26 mouse cellular contexts compared by ENCODE assay signal in the genomic region with DNA sequence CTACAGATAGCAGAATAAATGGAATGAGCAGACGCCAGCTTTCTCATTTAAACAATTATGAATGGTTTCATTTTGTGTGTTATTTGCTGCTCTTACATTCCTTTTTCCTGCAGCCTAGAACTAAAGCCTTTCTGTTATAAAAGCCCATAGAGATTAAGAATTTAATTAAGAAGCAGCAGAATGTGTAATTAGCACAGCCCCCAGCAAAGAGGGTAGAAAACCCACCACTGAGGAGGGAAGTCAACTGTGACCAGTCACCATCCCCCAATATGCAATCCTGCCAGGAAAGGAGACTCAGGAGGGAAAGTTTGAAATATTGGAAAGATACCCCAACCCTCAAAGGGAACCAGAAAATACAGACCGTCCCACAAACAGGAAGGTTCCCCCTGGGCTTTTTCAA.
A peak's percentile ranks its signal among the peaks of the same experiment; 100 is the strongest.
DNase-seq lines count a peak whose midpoint lies in the region; ATAC-seq and TF ChIP-seq lines count a peak whose summit lies in the region.
"Had no signal": no experiment of that assay in that cellular context is flagged by ENCODE, and none has a peak within 500 bp of the region (broad histone marks: within the 10 kb centered on the region; RNA-seq: fewer than 3 reads in every experiment).

No protein-coding gene starts in this region.

- no peaks in the 10 kb centered on the region for H3K27me3 ChIP-seq in forebrain, embryonic 14.5 days (replicated peaks; ENCODE audit: control insufficient read depth, insufficient read depth, low read length)
- H3K27me3 ChIP-seq in forebrain, embryonic 15.5 days = no peaks in the 10 kb centered on the region
- no peaks in the 10 kb centered on the region for H3K27me3 ChIP-seq in hindbrain, embryonic 16.5 days (replicated peaks; ENCODE audit: control insufficient read depth, insufficient read depth, low read length)
- no peaks in the 10 kb centered on the region for H3K27me3 ChIP-seq in hindbrain, postnatal 0 days (ENCODE audit: insufficient read depth, low read length)
- H3K27me3 ChIP-seq in neural tube, embryonic 14.5 days (ENCODE audit: control insufficient read depth, insufficient read depth, low read length) = no peaks in the 10 kb centered on the region
- H3K27me3 ChIP-seq in neural tube, embryonic 15.5 days (replicated peaks) = no peaks in the 10 kb centered on the region
- H3K27me3 ChIP-seq: embryonic facial prominence, embryonic 12.5 days; embryonic facial prominence, embryonic 15.5 days; heart, embryonic 13.5 days; hindbrain, embryonic 12.5 days had no signal

- H3K4me2 ChIP-seq in forebrain, embryonic 14.5 days (ENCODE audit: low read length) = no peak overlapping the region
- no peak overlapping the region for H3K4me2 ChIP-seq in forebrain, embryonic 15.5 days (replicated peaks)
- no peak overlapping the region for H3K4me2 ChIP-seq in hindbrain, embryonic 16.5 days (ENCODE audit: low read length)
- H3K4me2 ChIP-seq in hindbrain, postnatal 0 days (ENCODE audit: low read depth, low read length) = no peak overlapping the region
- H3K4me2 ChIP-seq in neural tube, embryonic 14.5 days (ENCODE audit: low read depth, low read length) = no peak overlapping the region
- no peak overlapping the region for H3K4me2 ChIP-seq in neural tube, embryonic 15.5 days
- H3K4me2 ChIP-seq: embryonic facial prominence, embryonic 12.5 days; embryonic facial prominence, embryonic 15.5 days; heart, embryonic 13.5 days; hindbrain, embryonic 12.5 days had no signal

- peak; percentile 18 for DNase-seq in forebrain, embryonic 14.5 days (ENCODE audit: low spot score)
- no peak for DNase-seq in hindbrain, postnatal 0 days (ENCODE audit: low spot score)
- DNase-seq in layer of hippocampus, adult 8-10 months (ENCODE audit: low spot score in 2 of 2) = no peak
- DNase-seq: adrenal gland, postnatal 10 days; adrenal gland, postnatal 36 days; cerebellum, adult 11 months; cerebellum, adult 2 months; cerebellum, adult 9-11 months; cerebellum, postnatal 25 days; gastrocnemius, postnatal 10 days; gastrocnemius, postnatal 36 days; heart, adult 2 months; heart, postnatal 14 days; heart, postnatal 4 days had no signal

- peaks cover 8% of the 10 kb centered on the region; the same call in 1 of the 2 replicates for H3K4me1 ChIP-seq in forebrain, embryonic 14.5 days (ENCODE audit: control insufficient read depth, insufficient read depth, low read length)
- H3K4me1 ChIP-seq in forebrain, embryonic 15.5 days = peaks cover 10% of the 10 kb centered on the region
- H3K4me1 ChIP-seq in hindbrain, embryonic 16.5 days (ENCODE audit: control insufficient read depth, insufficient read depth, low read depth, low read length) = no peaks in the 10 kb centered on the region
- H3K4me1 ChIP-seq in hindbrain, postnatal 0 days (ENCODE audit: insufficient read depth, low read length) = no peaks in the 10 kb centered on the region
- H3K4me1 ChIP-seq in neural tube, embryonic 14.5 days (ENCODE audit: control insufficient read depth, insufficient read depth, low read length) = no peaks in the 10 kb centered on the region; the same call in 1 of the 2 replicates
- 0 out of 2 replicates have a peak, but pooled peaks cover 4% of the 10 kb centered on the region for H3K4me1 ChIP-seq in neural tube, embryonic 15.5 days
- H3K4me1 ChIP-seq: embryonic facial prominence, embryonic 12.5 days; heart, embryonic 10.5 days; hindbrain, embryonic 12.5 days had no signal

- no peaks in the 10 kb centered on the region for H3K36me3 ChIP-seq in forebrain, embryonic 14.5 days (ENCODE audit: control insufficient read depth, insufficient read depth, low read length)
- no peaks in the 10 kb centered on the region for H3K36me3 ChIP-seq in forebrain, embryonic 15.5 days
- no peaks in the 10 kb centered on the region for H3K36me3 ChIP-seq in hindbrain, embryonic 16.5 days (ENCODE audit: control insufficient read depth, insufficient read depth, low read length)
- no peaks in the 10 kb centered on the region for H3K36me3 ChIP-seq in hindbrain, postnatal 0 days (ENCODE audit: insufficient read depth, low read length)
- no peaks in the 10 kb centered on the region for H3K36me3 ChIP-seq in neural tube, embryonic 14.5 days (ENCODE audit: control insufficient read depth, insufficient read depth, low read length)
- H3K36me3 ChIP-seq in neural tube, embryonic 15.5 days = no peaks in the 10 kb centered on the region
- H3K36me3 ChIP-seq: embryonic facial prominence, embryonic 12.5 days; embryonic facial prominence, embryonic 15.5 days; heart, embryonic 10.5 days; heart, embryonic 13.5 days; hindbrain, embryonic 12.5 days had no signal

- 24% methylated on average over 2 of the region's 2 CpGs for WGBS in forebrain, embryonic 14.5 days
- 23% methylated on average over 2 of the region's 2 CpGs for WGBS in forebrain, embryonic 15.5 days
- WGBS in hindbrain, embryonic 16.5 days = 42% methylated on average over 2 of the region's 2 CpGs
- 48% methylated on average over 2 of the region's 2 CpGs for WGBS in hindbrain, postnatal 0 days
- 52% methylated on average over 2 of the region's 2 CpGs for whole genome bisulfite sequencing in neural tube, embryonic 14.5 days
- 46% methylated on average over 2 of the region's 2 CpGs for WGBS in neural tube, embryonic 15.5 days

- H3K27ac ChIP-seq in forebrain, embryonic 14.5 days (ENCODE audit: low read depth, low read length) = no peak overlapping the region
- H3K27ac ChIP-seq in forebrain, embryonic 15.5 days (replicated peaks) = no peak overlapping the region
- H3K27ac ChIP-seq in hindbrain, embryonic 16.5 days (ENCODE audit: low read depth, low read length) = no peak overlapping the region
- no peak overlapping the region for H3K27ac ChIP-seq in hindbrain, postnatal 0 days
- H3K27ac ChIP-seq in neural tube, embryonic 14.5 days (ENCODE audit: low read depth, low read length) = no peak overlapping the region
- H3K27ac ChIP-seq in neural tube, embryonic 15.5 days (replicated peaks) = no peak overlapping the region
- H3K27ac ChIP-seq: embryonic facial prominence, embryonic 12.5 days; embryonic facial prominence, embryonic 15.5 days; heart, adult 2 months; heart, embryonic 10.5 days; heart, embryonic 13.5 days; hindbrain, embryonic 12.5 days had no signal

- no peak overlapping the region for H3K4me3 ChIP-seq in forebrain, embryonic 14.5 days (ENCODE audit: low read depth, low read length)
- H3K4me3 ChIP-seq in forebrain, embryonic 15.5 days = no peak overlapping the region
- no peak overlapping the region for H3K4me3 ChIP-seq in hindbrain, embryonic 16.5 days (ENCODE audit: low read length)
- no peak overlapping the region for H3K4me3 ChIP-seq in hindbrain, postnatal 0 days (ENCODE audit: low read length)
- H3K4me3 ChIP-seq in neural tube, embryonic 14.5 days (ENCODE audit: low read depth, low read length) = no peak overlapping the region
- H3K4me3 ChIP-seq in neural tube, embryonic 15.5 days (replicated peaks) = no peak overlapping the region
- H3K4me3 ChIP-seq: embryonic facial prominence, embryonic 12.5 days; embryonic facial prominence, embryonic 15.5 days; heart, adult 2 months; heart, embryonic 10.5 days; heart, embryonic 13.5 days; hindbrain, embryonic 12.5 days had no signal

- TF ChIP-seq CTCF in hindbrain, postnatal 0 days (IDR thresholded peaks at IDR 0.05; ENCODE audit: low read depth) = no peak

- no peak overlapping the region for H3K9ac ChIP-seq in forebrain, embryonic 14.5 days (ENCODE audit: low read length)
- no peak overlapping the region for H3K9ac ChIP-seq in forebrain, embryonic 15.5 days (replicated peaks)
- H3K9ac ChIP-seq in hindbrain, embryonic 16.5 days (ENCODE audit: low read depth, low read length) = no peak overlapping the region
- H3K9ac ChIP-seq in hindbrain, postnatal 0 days (replicated peaks; ENCODE audit: low read length) = no peak overlapping the region
- no peak overlapping the region for H3K9ac ChIP-seq in neural tube, embryonic 14.5 days (replicated peaks; ENCODE audit: low read depth, low read length)
- no peak overlapping the region for H3K9ac ChIP-seq in neural tube, embryonic 15.5 days (replicated peaks)
- H3K9ac ChIP-seq: embryonic facial prominence, embryonic 12.5 days; embryonic facial prominence, embryonic 15.5 days; heart, embryonic 13.5 days; hindbrain, embryonic 12.5 days had no signal

- ATAC-seq in forebrain, embryonic 14.5 days = no peak
- ATAC-seq in forebrain, embryonic 15.5 days (replicated peaks) = no peak
- peak; percentile 56 for ATAC-seq in hindbrain, embryonic 16.5 days
- no peak for ATAC-seq in hindbrain, postnatal 0 days
- peak; percentile 61; the same call in 1 of the 2 replicates for ATAC-seq in neural tube, embryonic 14.5 days (ENCODE audit: low read depth)
- no peak for ATAC-seq in neural tube, embryonic 15.5 days (ENCODE audit: low FRiP score)
- ATAC-seq: activated CD4-positive, CD25-positive, alpha-beta regulatory T cell, adult 4 months; forebrain, embryonic 16.5 days; inflammation-experienced regulatory T-cells, adult 6 months had no signal

- no peaks in the 10 kb centered on the region for H3K9me3 ChIP-seq in forebrain, embryonic 14.5 days (replicated peaks; ENCODE audit: control insufficient read depth, low read length)
- H3K9me3 ChIP-seq in forebrain, embryonic 15.5 days = no peaks in the 10 kb centered on the region
- H3K9me3 ChIP-seq in hindbrain, embryonic 16.5 days (ENCODE audit: control insufficient read depth, low read length) = no peaks in the 10 kb centered on the region
- H3K9me3 ChIP-seq in hindbrain, postnatal 0 days (ENCODE audit: low read length) = no peaks in the 10 kb centered on the region
- no peaks in the 10 kb centered on the region for H3K9me3 ChIP-seq in neural tube, embryonic 14.5 days (ENCODE audit: control insufficient read depth, low read length)
- no peaks in the 10 kb centered on the region for H3K9me3 ChIP-seq in neural tube, embryonic 15.5 days (replicated peaks)
- H3K9me3 ChIP-seq: embryonic facial prominence, embryonic 12.5 days; embryonic facial prominence, embryonic 15.5 days; heart, embryonic 10.5 days; heart, embryonic 13.5 days; hindbrain, embryonic 12.5 days had no signal

Comparison
In these comparisons a context has a peak if more than half of its experiments do, and no peak if none do; other contexts are left out.
1. ATAC-seq: peak in hindbrain, embryonic 16.5 days (single experiment) and neural tube, embryonic 14.5 days (single experiment); none in forebrain, embryonic 14.5 days (single experiment), forebrain, embryonic 15.5 days (single experiment), hindbrain, postnatal 0 days (single experiment) and neural tube, embryonic 15.5 days (single experiment).